Mouse (Mus musculus) splenic B cell, adult 2 months (primary cell): ENCODE results near the gene Map3k12.

ENCODE experiments used
- DNase-seq: peaks from one replicate; pipeline ENCODE4 v3.0.0-alpha.2; 2011; ENCODE audit warnings: low read depth, low spot score
- H3K27me3 ChIP-seq: 2 replicates; pipeline ENCODE4 v1.6.1; 2012; ENCODE audit warnings: mild to moderate bottlenecking, low read length, moderate library complexity, mixed read lengths; ENCODE audit not compliant: control insufficient read depth, poor library complexity, insufficient read depth, severe bottlenecking
- H3K36me3 ChIP-seq: 2 replicates; pipeline ENCODE4 v1.6.1; 2012; ENCODE audit warnings: mild to moderate bottlenecking, low read length, moderate library complexity, mixed read lengths; ENCODE audit not compliant: control insufficient read depth, poor library complexity, insufficient read depth, severe bottlenecking

Map3k12 gene

DNA sequence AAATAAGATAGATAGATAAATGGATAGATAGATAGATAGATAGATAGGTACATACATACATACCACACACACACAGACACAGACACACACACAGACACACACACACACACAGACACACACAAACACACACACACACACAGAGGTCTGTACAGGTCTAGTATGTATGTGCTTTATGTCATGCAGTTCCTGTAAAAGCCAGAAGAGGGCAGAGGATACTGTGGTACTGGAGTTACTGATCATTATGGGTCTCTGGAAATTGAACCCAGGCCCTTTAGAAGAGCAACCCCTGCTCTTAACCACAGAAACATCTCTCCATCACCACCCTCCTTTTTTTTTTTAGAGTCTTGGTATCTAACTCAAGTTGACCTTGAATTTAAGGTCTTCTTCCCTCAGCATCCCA lies 53.2 kb downstream of the Map3k12 start:
- peak; percentile 75 for DNase-seq
- Histone ChIP-seq H3K27me3 (no peaks in the 10 kb centered on the region), H3K36me3 (no peaks in the 10 kb centered on the region; the same call in 1 of the 2 replicates)

DNA sequence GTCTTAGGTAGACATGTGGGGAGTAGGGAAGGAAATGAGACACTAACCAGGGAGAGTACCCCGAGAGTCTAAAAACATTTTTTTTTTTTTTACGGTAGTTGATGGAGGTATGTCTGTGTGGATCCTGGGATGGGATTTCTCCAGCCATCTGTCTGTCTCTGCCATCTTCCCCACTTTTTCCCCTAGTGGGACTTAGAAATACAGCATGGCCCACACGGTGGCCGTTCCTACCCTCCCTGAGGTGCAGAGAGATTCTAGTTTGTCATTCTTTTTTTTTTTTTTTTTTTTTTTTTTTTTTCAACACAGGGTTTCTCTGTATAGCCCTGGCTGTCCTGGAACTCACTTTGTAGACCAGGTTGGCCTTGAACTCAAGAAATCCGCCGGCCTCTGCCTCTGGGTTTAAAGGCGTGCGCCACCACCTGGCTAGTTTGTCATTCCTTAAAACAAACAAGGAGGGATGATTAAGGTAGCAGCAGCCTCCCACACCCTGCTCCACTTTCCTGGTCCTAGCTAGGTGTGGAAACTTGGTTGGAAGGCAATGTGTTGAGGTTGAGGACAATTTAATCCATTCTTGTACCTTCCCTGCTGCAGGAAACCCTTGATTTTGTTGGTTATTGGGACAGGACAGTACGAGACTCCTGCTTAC lies 55.3 kb downstream of the Map3k12 start:
- H3K27me3 ChIP-seq: no peaks in the 10 kb centered on the region
- no peak for DNase-seq
- H3K36me3 ChIP-seq: no peaks in the 10 kb centered on the region; the same call in 1 of the 2 replicates

DNA sequence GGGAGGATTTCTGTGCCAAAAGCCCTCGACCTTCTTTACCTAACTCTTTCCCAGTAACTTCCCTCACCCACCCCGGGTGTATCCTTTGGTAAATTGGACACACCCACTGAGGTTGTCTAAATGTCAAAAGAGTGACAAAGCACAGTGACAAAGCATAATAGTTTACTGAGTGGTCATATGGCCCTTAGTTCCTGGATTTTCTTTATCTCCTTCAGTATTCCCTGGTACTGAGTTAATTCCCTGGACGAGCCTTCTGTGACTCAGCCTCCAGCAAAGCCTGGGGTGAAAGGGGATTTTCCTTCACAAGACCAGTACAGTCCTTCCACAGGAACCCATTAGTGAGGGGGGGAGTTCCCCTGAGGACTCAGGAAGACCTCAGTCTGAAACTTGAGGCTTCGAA lies 55.9 kb downstream of the Map3k12 start:
- Histone ChIP-seq H3K36me3 (no peaks in the 10 kb centered on the region; the same call in 1 of the 2 replicates), H3K27me3 (no peaks in the 10 kb centered on the region)
- DNase-seq: no peak

DNA sequence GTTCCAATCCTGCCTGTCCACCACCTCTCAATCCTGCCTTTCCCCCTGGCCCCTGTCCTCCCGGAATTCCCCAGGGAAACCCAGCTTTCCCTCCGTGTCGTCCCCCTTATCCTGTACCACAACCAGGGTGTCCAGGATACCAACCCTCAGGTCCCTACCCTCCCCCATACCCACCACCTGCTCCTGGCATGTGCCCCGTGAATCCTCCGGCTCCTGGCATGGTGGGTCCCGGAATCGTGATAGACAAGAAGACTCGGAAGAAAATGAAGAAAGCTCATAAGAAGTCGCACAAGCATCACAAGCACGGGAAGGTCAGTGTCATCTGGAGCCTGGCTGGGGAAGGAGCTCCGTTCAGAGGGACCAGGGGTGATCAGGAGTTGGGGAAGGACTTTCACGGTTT lies 56.5 kb downstream of the Map3k12 start:
- no peak for DNase-seq

DNA sequence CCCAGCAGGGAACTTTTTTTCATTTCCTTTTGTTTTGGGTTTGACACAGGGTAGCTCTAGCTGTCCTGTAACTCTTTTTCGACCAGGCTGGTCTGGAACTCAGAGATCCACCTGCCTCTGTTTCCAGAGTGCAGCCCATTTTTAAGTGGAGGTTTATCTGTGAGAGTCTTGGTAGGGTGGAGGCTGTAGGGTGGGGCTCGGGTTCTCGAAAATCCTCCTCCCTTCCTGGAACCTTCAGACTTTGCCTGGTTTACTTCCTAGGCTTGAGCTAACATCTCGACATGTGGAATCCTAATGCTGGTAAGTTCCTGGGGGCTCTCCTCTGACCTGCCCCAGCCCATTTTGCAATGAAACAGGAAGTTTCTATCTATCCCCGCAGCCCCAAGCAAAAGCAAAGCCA lies 57.0 kb downstream of the Map3k12 start:
- no peak for DNase-seq
- Histone ChIP-seq H3K36me3 (no peaks in the 10 kb centered on the region; the same call in 1 of the 2 replicates), H3K27me3 (no peaks in the 10 kb centered on the region)

More for the DNA sequence above, 56.5 kb downstream of the Map3k12 start:
- Histone ChIP-seq H3K36me3 (no peaks in the 10 kb centered on the region; the same call in 1 of the 2 replicates), H3K27me3 (no peaks in the 10 kb centered on the region)

DNA sequence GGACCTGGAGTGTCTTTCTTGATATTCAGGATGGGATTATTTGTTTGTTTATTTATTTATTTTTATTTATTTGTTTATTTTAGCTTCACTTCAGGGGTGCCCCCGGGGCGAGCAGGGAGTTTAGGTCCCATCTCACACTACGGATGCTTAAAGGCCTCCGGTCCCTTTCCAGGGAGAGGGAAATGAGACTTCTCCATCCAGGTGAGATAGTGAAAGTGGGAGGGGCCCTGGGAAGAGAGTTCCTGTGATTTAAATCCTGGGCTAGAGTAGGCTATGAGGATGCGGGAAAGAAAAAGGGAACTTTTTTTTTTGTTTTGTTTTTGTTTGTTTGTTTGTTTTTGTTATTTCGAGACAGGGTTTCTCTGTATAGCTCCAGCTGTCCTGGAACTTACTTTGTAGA lies 57.5 kb downstream of the Map3k12 start:
- H3K36me3 ChIP-seq: no peaks in the 10 kb centered on the region; the same call in 1 of the 2 replicates
- H3K27me3 ChIP-seq: no peaks in the 10 kb centered on the region
- no peak for DNase-seq

DNA sequence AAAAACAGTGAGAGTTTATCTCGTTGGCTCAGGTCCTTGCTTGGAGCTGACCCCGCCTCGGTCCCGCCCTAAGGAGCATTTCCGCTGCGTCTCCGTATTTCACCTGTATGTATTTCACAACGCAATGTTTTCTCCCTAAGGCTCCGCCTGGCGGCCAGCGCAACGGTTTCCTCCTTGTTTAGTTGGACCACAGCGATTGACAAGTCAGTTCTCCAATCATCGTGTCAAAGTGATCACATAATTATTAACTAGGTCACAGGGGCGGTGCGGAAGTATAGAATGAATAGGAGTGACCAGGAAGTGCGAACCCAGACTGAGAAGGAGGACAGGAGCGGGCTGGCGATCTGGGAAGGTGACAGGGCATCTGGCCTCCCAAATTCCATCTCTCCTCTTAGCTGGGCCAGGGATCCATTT lies 58.0 kb downstream of the Map3k12 start, which contains the start of gene Prr13:
TSS of gene Prr13 (plus strand) at position 125 of the 414 bp plus-strand sequence.
- no peaks in the 10 kb centered on the region; the same call in 1 of the 2 replicates for H3K36me3 ChIP-seq
- H3K27me3 ChIP-seq: no peaks in the 10 kb centered on the region
- DNase-seq: peak; percentile 98

DNA sequence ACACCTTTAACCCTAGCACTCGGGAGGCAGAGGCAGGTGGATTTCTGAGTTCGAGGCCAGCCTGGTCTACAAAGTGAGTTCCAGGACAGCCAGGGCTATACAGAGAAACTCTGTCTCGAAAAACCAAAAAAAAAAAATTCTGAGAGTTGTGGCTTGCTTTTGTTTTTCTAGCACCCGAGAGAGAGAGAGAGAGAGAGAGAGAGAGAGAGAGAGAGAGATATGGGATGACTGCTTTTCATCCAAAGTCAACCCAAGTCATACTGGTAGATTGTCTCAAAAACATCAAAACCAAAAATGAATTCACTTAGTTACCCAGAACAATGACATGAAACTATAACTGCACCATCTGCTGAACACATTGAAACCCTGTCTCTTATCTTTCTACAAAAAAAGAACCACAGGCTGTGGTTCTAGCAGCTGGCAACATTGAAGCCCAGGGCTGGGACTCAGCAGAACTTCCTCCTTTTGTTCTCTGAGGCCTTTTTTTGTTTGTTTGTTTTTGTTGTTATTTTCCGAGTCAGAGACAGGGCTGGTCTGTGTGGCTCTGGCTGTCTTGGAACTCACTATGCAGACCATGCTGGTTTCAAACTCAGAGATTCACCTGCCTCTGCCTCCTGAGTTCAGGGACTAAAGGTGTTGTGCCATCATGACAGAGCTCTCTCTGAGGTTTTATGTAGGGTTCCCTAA lies 58.7 kb downstream of the Map3k12 start:
- Histone ChIP-seq H3K36me3 (no peaks in the 10 kb centered on the region; the same call in 1 of the 2 replicates), H3K27me3 (no peaks in the 10 kb centered on the region)
- peak; percentile 32 for DNase-seq

DNA sequence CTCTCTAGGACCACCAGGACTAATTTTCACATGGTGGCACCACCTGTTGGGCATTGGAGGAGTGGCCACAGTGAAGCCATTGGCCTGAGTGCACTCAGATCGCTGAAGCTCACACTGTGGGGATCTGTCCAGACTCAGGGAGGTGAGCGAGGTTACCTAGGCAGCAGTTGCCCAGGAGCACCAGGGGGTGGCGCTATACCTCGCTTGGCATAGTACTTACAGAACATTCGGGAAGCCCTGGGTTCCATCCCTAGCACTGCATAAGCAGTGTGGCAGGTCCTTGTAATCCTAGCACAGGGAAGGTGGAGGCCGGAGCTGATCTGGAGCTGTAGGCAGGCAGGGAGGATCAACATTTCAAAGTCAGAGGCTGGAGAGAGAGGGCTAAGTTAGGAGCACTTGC lies 60.9 kb downstream of the Map3k12 start:
- no peaks in the 10 kb centered on the region for H3K36me3 ChIP-seq
- H3K27me3 ChIP-seq: no peaks in the 10 kb centered on the region
- peak; percentile 51 for DNase-seq

DNA sequence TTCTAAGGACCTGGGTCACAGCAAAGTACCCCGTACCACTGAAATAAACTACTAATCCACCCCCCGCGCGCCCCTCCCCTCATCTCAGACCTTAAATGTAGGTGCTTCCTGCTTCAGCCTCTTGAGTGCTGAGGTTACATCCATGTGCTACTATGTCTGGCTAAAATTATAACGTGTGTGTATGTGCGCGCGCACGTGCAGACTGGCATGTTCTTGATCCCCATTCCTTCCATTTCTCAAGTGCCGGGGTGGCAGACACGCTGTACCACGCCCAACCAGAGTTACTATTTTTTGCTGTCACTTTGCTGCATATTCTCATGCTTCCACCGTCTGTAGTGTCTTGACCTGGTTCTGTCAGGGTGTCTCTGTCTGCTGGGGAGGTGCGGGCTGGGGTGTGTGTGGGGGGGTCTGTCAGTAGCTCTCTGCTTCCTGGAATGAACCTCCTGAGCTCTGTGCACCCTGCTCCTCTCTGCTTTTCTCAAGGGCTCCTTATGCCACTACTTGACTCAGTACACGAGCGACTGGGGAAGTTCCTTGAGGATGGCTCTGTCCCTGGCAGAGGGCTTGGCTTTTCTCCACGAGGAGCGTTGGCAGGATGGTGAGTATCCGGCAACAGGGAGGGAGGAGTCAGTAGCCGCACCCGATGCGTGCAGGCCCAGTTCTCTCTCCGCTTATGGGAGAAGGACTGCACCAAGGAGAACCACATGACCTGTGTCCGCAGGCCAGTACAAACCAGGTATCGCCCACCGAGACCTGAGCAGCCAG lies 65.0 kb downstream of the Map3k12 start:
- no peaks in the 10 kb centered on the region for H3K36me3 ChIP-seq
- H3K27me3 ChIP-seq: no peaks in the 10 kb centered on the region
- DNase-seq: no peak

DNA sequence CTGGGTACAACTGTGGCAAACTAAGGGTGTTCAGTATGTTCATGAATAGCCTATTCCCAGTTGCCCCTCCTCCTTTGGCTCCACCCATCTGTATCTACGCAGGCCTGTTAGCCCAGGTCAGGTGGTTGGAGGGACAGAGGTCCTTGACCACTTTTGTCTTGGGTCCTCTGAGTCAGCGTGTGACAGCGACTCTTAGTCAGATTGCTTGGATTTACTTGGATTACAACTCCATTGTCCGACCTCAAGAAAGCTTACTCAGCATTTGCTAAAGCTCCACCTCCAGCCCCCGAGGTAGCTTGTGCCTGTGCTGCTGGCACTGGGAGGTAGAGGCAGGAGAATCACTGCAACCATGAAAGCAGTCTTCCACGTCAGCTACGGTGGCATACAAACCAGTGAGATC lies 65.9 kb downstream of the Map3k12 start:
- no peak for DNase-seq
- Histone ChIP-seq H3K27me3 (no peaks in the 10 kb centered on the region), H3K36me3 (no peaks in the 10 kb centered on the region)

DNA sequence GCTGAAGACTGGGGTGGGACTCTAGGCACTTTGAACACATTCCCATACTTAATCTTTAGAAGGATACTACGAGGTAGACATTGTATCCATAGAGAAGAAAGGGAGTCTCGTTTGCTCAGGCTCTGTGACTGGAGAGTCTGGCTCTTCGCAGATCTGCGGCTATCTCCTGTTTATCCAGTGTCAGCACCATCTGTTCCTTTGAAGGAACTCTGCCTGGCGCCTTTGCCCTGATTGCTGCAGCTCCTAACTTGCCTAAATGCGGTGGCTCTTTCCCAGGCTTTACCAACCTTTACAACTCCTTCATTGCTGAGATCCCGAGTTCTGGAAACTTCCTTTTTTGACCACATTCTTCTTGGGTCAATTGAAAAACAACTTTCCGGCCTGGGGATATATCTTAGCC lies 67.5 kb downstream of the Map3k12 start:
- DNase-seq: no peak
- Histone ChIP-seq H3K36me3 (no peaks in the 10 kb centered on the region), H3K27me3 (no peaks in the 10 kb centered on the region)
